Mouse (Mus musculus): ENCODE data around the gene Ankrd31. TPM values are rescaled to one million over a fixed set of nuclear protein-coding genes. Genes with fewer than 3 reads are reported as not detected.
"Not testable (repeated sequence)": the region's sequence is repeated elsewhere in the genome, so short reads cannot be mapped to it uniquely, and the experiment has no call there.

Ankrd31 gene
- polyA plus RNA-seq, 1 experiment from 2014 or later, result not detected

DNA sequence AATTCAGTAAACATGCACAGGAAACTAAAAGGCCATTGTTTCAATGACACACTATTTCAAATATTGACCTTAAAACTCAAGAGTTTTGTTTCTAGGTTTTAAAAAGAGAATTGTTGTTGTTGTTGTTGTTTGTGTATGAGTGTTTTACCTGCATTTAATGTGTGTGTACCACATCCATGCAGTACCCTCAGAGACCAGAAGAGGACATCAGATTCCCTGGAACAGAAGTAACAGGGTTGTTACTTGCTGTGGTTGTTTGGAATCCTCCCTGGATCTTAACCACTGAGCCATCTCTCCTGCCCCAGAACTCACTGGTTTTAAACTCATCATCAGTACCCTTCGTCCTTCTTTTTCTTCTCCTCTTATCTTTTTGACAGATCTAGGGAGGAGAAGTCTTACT is 105.2 kb downstream of the Ankrd31 start:
- no peak for ATAC-seq
- peaks cover 47% of the 10 kb centered on the region for H3K27me3 ChIP-seq
- POLR2A ChIA-PET, result no interaction called here
- DNase-seq (ENCODE audit: low read depth, low spot score), result no peak
- in situ Hi-C loops (cut with MboI; ENCODE audit: low pct_unique_long_range_greater_than_20kb), result loop anchor here (10.0 kb wide), 3 partner anchors 118 to 202 kb away; no protein-coding TSS in a partner anchor
- TF ChIP-seq CTCF (IDR thresholded peaks at IDR 0.05), result peak; percentile 61
- CTCF ChIA-PET, result no interaction called here

DNA sequence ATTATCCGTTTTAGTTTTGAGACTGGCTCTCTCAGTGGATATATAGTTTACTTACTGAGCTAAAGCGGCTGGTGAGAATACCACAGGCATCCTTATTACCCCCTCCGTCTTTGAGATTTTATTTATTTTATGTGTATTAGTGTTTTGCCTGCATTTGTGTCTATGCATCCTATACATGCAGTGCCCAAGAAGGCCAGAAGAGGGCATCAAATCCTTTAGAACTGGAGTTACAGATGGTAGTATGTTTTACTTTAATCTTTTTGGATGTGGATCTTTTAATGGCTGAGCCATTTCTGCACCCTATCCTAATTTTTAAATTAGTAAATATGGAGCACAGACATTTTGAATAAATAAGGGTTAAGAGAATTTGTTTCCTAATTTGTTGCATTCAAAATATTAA is 107.1 kb downstream of the Ankrd31 start:
- in situ Hi-C loops (cut with MboI; ENCODE audit: low pct_unique_long_range_greater_than_20kb), result loop anchor here (10.0 kb wide), 3 partner anchors 120 to 200 kb away; no protein-coding TSS in a partner anchor
- CTCF ChIA-PET, result interaction anchor here (1.4 to 1.5 kb wide), 3 partner anchors 71 to 218 kb away, joined by 3 to 5 read pairs (median 4); no protein-coding TSS in a partner anchor
- POLR2A ChIA-PET, result no interaction called here
- peaks cover 32% of the 10 kb centered on the region for H3K27me3 ChIP-seq
- peak; percentile 76 for TF ChIP-seq CTCF (IDR thresholded peaks at IDR 0.05)
- no peak for DNase-seq (ENCODE audit: low read depth, low spot score)
- ATAC-seq, result no peak

DNA sequence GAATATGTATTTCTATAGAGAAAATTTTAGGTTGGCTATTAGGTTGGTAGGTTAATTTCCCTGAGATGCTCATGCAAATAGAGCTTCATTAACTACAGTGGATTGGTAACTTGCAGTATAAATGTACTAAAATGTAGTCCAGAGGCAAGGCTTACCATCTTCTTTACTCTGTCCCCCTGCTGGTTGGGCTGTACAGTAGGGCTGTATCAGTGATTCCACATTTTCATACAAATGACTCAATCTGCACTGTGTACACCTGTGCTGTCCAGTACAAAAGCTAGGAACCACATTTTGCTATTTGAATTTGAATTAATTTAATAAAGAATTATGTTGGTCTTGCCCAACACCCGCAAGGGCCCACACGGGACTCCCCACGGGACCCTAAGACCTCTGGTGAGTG is 111.1 kb downstream of the Ankrd31 start:
- DNase-seq (ENCODE audit: low read depth, low spot score) (no peak), ATAC-seq (no peak)
- ChIA-PET CTCF (interaction anchor here (2.0 kb wide), 1 partner anchor 194 kb away, joined by 5 read pairs; no protein-coding TSS in a partner anchor), POLR2A (no interaction called here)
- no peak for TF ChIP-seq CTCF (IDR thresholded peaks at IDR 0.05)
- in situ Hi-C loops (cut with MboI; ENCODE audit: low pct_unique_long_range_greater_than_20kb), result loop anchor here (10.0 kb wide), 3 partner anchors 124 to 196 kb away; no protein-coding TSS in a partner anchor
- peaks cover 5% of the 10 kb centered on the region for H3K27me3 ChIP-seq

DNA sequence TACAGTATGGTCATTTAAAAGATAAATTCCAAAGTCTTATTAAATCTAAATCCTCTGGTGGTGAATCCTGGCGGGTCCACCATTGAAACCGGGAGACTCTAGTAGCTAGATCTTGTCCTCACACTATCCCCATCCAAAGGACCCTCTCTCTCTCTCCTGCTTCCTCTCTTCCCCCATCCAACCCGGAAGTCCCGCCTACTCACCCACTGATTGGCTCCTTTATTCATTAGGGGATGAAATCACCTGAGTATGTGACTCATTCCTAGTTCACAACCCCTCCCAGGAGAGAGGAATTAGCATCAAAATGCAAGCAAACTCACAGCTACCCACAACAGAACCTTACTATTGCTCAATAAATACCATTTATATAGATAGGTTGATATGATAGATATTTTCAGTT is 122.7 kb downstream of the Ankrd31 start:
- in situ Hi-C loops (cut with MboI; ENCODE audit: low pct_unique_long_range_greater_than_20kb), result no loop called here
- ChIA-PET CTCF (no interaction called here), POLR2A (no interaction called here)
- ATAC-seq (no peak), DNase-seq (ENCODE audit: low read depth, low spot score) (no peak)
- no peak for TF ChIP-seq CTCF (IDR thresholded peaks at IDR 0.05)
- peaks cover 39% of the 10 kb centered on the region for H3K27me3 ChIP-seq

DNA sequence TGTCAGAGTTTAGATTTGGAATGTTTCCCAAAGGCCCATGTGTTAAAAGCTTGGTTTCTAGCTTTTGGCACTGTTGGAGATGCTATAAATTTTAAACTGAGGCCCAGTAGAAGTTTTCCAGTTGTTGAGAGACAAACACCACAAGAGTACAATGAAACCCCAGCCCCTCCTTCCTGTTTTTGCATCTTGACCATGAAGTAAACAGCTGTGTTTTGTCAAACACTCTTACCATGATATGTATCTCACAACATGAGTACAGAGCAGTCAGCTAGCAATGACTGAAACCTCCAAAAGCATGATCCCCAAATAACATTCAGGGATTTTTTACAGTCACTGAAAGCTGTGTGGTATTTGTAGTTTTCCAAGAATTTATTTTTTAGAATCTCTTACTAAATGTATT is 126.0 kb downstream of the Ankrd31 start:
- TF ChIP-seq CTCF (IDR thresholded peaks at IDR 0.05), result no peak
- ChIA-PET CTCF (interaction anchor here (1.5 kb wide), 1 partner anchor 27 kb away, joined by 3 read pairs; no protein-coding TSS in a partner anchor), POLR2A (interaction anchor here (0.6 kb wide), 1 partner anchor 428 kb away, joined by 4 read pairs; no protein-coding TSS in a partner anchor)
- DNase-seq (ENCODE audit: low read depth, low spot score) (no peak), ATAC-seq (no peak)
- peaks cover 51% of the 10 kb centered on the region for H3K27me3 ChIP-seq
- in situ Hi-C loops (cut with MboI; ENCODE audit: low pct_unique_long_range_greater_than_20kb), result no loop called here

DNA sequence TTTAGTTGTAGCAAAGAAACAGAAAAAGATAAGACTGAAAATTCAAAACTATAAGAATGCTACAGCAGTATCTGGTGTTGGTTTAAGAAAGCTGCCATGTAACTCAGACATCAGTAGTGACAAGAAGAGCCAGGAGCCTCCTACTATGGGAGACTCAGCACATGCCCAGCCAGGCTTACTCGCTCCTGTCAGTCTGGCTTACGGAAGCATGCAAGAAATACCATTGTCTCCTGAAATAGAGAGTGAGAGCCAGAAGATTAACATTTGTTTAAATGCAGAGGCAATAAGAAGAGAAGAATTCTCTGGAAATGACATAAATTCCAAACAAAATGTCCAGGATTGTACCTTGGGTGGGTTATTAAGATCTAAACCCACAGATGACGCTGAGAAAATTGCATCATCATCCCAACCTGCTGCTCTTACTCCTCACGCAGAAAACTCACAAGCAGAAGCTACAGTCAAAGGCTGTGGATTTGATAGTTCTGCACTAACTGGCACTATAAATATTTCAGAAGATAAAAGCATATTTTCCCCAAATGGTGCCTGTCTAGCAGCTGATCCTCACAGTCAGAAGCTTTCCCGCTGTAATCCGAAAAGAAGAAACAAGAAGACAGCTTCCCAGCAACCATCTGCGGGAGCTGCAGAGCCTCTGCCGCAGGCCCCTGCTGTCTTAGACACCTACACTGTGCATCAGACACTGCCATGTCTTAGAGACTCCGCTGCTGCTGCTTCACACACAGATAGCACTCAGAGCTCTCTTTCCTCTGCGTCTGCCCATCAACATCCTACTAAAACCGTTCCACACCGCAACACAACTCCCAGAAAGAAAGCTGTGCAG is 130.4 kb downstream of the Ankrd31 start:
- ATAC-seq (no peak), DNase-seq (ENCODE audit: low read depth, low spot score) (no peak)
- no peak for TF ChIP-seq CTCF (IDR thresholded peaks at IDR 0.05)
- H3K27me3 ChIP-seq, result peaks cover 55% of the 10 kb centered on the region
- ChIA-PET POLR2A (no interaction called here), CTCF (no interaction called here)
- in situ Hi-C loops (cut with MboI; ENCODE audit: low pct_unique_long_range_greater_than_20kb), result no loop called here

DNA sequence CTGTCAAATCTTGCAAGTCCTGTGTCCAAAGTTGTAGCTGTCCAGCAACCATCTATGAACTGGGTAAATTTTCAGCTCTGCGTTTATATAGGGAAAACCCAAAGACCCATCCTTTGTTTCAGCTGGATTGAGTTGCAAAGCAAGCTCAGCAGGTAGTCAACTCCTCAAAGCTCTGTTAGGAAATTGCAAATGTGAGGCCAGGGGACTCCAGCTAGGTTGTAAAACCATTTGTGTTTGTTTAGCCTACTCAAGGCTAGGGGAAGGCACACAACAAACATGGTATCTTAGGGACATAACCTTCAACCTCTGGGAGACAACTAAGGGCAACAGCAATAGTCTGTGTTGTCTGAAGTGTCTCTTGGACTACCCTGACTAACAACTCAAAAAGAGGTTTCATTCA is 136.5 kb downstream of the Ankrd31 start:
- in situ Hi-C loops (cut with MboI; ENCODE audit: low pct_unique_long_range_greater_than_20kb), result no loop called here
- ATAC-seq, result no peak
- TF ChIP-seq CTCF (IDR thresholded peaks at IDR 0.05), result no peak
- DNase-seq (ENCODE audit: low read depth, low spot score), result no peak
- POLR2A ChIA-PET, result no interaction called here
- CTCF ChIA-PET, result no interaction called here
- H3K27me3 ChIP-seq, result peaks cover 25% of the 10 kb centered on the region

DNA sequence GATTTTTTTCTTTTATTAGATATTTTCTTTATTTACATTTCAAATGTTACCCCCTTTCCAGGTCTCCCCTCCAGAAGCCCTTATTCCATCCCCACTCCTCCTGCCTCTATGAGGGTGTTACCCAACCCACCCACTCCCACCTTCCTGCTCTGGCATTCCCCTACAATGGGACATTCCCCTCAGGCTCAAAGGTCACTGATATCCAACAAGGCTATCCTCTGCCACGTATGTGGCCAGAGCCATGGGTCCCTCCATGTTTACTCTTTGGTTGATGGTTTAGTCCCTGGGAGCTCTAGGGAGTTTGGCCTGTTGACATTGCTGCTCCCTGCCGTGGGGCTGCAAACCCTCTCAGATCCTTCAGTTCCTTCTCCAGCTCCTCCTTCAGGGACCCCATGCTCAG is 141.9 kb downstream of the Ankrd31 start:
- POLR2A ChIA-PET, result no interaction called here
- no peak for ATAC-seq
- peaks cover 30% of the 10 kb centered on the region for H3K27me3 ChIP-seq
- in situ Hi-C loops (cut with MboI; ENCODE audit: low pct_unique_long_range_greater_than_20kb), result no loop called here
- TF ChIP-seq CTCF (IDR thresholded peaks at IDR 0.05), result no peak
- DNase-seq (ENCODE audit: low read depth, low spot score), result no peak
- CTCF ChIA-PET, result no interaction called here

DNA sequence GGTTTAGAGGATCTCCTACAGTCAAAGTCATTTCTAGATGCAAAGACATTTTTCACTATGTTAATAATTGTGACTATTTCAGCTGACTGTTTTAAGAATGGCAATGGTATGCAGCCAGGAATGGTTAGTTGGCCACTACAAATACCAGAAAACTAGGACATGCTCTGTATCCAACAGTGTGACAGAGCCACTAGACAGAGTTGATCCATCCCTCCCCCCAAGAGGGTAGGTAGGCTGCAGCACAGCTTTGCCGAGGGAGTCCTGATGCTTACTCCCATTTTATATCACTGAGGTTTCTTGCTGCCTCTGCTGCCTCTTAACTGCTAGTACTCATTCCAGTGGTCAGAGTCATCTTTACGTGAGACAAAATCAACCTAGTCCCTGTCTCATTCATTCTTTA is 147.1 kb downstream of the Ankrd31 start:
- no peak for DNase-seq (ENCODE audit: low read depth, low spot score)
- ChIA-PET CTCF (no interaction called here), POLR2A (no interaction called here)
- H3K27me3 ChIP-seq, result peaks cover 21% of the 10 kb centered on the region
- in situ Hi-C loops (cut with MboI; ENCODE audit: low pct_unique_long_range_greater_than_20kb), result no loop called here
- TF ChIP-seq CTCF (IDR thresholded peaks at IDR 0.05), result no peak
- no peak for ATAC-seq

DNA sequence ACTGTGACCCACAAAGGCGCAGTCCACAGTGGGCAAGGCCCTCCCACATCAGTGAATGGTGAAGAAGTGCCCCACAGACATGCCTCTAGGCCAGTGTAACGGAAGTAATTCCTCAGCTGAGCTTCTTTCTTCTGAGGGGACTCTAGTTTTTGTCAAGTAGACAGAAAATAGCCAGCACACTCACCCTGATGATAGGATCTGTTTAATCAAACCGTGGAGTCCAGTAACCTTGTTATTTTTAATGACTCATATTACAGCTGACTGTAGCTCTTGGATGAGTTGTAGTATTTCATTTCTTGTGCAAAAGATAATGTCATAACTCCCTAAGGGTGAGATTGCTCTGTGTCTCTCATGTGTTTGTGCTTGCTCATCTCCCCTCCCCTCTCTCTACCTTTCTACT is 158.6 kb downstream of the Ankrd31 start:
- ATAC-seq (no peak), DNase-seq (ENCODE audit: low read depth, low spot score) (no peak)
- in situ Hi-C loops (cut with MboI; ENCODE audit: low pct_unique_long_range_greater_than_20kb), result no loop called here
- ChIA-PET CTCF (no interaction called here), POLR2A (no interaction called here)
- TF ChIP-seq CTCF (IDR thresholded peaks at IDR 0.05), result no peak
- peaks cover 10% of the 10 kb centered on the region for H3K27me3 ChIP-seq

DNA sequence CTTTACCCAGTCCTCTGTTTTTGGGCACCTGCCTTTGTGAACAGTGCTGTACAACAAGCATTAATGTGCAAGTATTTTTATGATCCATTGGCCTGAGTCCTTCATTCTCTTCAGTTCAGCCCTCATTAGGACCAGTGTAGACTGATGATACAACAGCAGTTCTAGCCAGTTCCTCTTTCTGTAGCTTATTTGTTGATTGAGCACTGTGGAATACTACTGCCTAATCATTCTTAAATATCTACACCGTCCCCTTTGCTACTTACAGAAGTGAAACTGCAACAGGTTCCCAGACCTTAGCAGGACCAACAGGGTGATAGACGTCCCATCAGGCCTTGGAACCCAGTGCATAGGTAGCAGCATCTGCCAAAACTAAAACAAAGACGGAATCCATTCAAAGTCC is 163.1 kb downstream of the Ankrd31 start:
- no peak for ATAC-seq
- in situ Hi-C loops (cut with MboI; ENCODE audit: low pct_unique_long_range_greater_than_20kb), result no loop called here
- ChIA-PET POLR2A (no interaction called here), CTCF (no interaction called here)
- H3K27me3 ChIP-seq, result no peaks in the 10 kb centered on the region
- no peak for DNase-seq (ENCODE audit: low read depth, low spot score)
- TF ChIP-seq CTCF (IDR thresholded peaks at IDR 0.05), result no peak

DNA sequence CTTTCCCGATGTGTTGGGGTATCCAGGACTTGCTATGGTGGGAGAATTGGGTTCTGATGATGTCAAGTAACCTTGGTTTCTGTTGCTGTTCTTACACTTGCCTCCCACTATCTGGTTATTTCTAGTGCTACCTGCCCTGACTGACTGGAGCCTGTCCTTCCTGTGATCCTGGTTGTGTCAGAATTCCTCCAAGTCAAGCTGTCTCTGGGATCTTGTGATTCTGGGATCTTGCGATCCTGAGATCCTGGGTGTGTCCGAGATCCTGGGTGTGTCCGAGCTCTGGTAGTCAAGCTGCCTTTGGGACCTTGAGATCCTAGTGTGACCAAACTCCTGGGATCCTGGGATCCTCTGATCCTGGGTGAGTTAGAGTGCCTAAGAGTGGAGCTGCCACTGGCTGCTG is 175.1 kb downstream of the Ankrd31 start:
- ATAC-seq; in situ Hi-C loops (cut with MboI; ENCODE audit: low pct_unique_long_range_greater_than_20kb); POLR2A ChIA-PET; CTCF ChIA-PET; H3K27me3 ChIP-seq; DNase-seq (ENCODE audit: low read depth, low spot score): not testable (repeated sequence)

Data from Patski (cell line).